Mouse (Mus musculus) cerebellum, adult 8-10 months (tissue): ENCODE data around the gene Frs3.

Experiments
- DNase-seq: peaks from one replicate; pipeline ENCODE4 v3.0.0; 2022

The Frs3 gene

DNA sequence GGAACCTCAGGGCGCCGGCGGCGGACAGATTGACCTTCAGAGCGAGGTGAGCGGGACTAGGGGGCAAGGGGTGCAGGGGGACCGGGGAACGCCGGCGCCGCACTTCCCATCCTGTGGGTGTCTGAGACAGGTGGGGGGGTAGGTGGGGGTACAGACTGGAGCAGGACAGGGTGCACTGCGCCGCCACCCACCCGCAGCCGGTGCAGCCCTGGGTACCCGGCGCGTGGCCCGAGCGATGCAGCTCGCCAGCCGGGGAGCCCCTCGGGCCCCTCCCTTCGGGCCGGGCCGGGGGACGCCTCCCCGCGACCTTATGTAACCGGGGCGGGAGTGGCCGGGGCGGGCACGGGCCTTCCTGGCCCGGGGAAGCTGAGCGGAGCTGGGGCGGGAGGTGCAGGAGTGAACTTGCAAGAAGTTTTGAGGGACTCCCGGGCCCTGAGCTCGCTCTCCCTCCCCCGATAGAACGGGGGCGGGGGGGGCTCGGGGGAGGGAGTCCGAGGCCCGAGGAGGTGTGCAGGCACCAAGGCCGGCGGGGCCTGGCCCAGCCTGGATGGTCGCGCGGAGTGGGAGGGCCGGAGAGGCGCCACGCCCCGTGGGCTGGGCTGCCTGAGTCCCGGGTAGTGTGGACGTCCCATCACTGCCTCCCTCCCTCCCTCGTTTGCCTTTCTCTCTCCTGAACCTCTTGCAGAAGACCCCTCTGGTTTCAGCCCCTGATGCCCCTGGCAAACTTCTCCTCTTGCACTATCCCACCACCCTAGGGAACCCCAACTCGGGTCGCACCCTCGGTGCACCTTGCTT lies 48.6 kb downstream of the Frs3 start:
- peak; percentile 83 for DNase-seq

DNA sequence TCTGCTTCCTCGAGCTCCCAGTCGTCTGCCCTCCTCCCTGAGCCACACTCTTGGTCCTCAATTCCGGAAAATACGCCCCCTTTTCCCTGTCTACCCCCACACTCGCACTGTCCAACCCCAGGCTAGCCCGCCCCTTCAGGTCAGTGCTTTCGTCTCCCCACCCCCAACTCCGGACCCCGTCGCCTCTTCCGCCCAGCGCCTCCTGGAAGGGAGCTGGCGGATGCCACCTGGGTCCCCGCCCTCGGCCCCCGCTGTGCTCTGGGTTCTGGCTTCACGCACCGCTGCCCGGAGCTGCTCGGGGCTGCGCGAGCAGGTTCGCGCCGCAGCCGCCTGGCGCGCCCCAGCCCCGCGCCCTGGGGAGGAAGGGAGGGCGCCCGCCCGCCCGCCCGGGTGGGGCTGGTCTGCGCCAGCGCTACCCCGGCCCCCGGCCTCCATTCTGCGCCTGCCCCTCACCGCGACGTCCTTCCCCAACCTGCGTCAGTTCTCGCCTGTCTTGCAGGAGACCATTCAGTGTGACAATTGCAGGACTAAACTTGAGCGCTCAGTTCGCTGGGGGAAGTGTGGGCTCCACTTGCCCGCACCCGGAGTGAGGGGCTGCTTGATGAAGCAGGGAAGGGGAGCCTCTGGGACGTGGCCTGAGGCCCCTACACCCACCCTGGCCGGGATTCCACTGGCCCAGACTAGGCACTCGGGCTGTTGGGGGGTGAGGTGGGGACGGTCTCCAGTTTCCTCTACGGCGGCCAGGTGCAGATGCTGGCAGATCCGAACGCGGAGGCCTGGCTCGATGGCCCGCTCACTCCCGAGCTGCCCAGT lies 49.4 kb downstream of the Frs3 start:
- DNase-seq: peak; percentile 57

DNA sequence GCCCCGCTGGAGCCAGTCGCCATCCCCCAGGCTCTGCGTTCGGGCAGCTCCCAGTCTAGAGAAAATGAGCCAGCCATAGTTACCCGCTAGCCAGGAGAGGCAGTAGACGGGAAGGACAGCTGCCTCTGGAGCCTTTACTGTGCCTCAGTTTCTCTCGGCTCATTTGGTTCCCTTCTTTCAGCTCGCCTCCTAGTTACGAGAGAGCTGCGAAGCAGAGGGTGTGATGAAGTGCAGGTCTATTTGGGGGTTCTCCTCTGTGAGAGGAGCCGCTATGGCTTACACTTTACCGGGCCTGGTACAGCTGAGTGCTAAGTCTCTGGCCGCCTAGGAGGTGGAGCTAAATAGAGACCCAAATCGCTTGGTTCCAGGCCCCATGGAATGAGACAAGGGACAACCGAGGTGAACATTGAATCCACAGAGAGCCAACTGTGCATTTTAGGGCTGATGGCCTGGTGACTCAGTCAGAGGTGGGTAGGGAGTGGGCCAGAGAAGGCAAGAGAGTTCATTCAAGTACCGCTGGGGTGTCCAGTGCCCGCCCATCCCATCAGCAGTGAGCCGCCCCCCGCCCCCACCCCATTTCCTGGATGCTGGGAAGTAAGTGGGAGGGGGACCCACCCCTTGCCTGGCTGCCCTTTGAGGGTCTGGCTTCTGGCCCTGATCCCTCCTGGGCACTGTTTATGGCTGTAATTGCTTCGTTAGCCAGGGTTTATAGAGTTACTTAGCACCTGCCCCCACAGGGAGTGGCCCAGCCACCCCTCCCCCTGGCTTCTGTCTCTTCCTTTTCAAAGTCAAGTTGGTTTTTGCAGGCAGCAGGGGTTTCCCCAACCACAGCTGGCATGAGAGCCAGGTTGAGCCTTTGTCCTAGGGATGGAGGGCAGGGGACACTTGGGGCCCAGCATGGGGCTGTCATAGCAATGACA lies 50.3 kb downstream of the Frs3 start:
- no peak for DNase-seq

DNA sequence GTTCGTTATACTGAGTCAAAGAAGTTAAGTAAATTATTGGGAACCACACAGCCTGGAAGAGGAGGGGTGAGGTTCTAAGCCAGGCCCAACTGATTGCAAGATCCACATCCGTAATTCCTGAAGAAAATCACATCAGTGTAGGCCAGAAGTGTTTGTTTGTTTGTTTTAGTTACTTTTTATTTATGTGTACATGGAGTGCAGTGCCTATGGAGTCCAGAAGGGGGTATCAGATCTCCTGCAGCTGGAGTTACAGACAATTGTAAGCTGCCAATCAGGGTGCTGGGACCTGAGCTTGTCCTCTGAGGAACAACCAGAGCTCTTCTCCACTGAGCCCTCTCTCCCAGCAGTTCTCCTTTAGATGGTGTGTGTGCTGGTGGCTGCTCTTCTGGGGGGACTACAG lies 51.4 kb downstream of the Frs3 start:
- no peak for DNase-seq

DNA sequence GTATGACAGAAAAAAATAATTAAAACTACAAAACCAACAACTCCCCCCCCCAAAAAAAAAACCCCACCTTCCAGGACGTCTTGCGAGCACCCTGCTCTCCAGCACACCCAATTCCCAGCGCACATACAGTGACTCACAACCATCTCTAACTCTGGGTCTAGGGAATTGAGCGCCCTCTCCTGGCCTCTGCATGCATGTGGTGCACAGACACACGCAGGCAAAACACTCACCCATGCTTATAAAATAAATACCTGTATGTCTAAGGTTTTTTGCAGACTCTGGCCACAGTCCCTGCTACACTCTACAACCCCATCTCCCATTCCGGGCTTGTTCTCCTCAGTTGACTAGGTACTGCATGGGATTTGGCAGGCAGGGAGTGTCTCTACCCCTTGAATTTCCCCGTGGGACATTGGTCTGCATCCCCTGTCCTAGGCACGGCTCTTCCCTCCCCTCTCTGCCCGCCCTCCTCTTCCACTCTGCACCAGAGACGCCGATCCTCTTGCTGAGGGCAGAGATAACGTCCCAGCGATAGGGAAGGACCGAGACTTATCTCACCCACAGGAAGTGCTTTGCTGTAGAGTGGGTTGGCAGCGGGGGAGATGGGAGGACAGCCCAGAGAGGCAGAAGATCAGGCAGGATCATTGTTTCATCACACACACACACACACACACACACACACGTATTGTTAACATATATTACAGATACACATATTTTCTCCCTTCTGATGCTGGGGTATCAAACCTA lies 54.3 kb downstream of the Frs3 start:
- DNase-seq: no peak

DNA sequence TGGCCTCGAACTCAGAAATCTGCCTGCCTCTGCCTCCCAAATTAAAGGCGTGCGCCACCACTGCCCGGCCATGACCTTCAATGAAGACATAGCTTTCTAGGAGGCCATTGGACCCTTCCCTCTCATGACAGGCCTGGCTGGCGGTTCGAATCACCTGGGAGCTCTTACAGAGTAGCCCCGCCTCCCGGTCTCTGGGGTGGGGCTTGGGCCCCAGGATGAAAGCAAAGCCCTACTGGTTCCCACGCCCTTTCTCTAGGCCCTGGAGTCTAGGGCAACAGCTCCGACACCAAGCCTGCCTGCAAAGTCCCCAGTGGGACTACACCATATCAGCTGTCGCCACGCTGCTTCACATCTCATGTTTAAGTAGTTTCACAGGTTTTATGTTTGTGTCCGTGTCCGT lies 55.3 kb downstream of the Frs3 start:
- DNase-seq: no peak

DNA sequence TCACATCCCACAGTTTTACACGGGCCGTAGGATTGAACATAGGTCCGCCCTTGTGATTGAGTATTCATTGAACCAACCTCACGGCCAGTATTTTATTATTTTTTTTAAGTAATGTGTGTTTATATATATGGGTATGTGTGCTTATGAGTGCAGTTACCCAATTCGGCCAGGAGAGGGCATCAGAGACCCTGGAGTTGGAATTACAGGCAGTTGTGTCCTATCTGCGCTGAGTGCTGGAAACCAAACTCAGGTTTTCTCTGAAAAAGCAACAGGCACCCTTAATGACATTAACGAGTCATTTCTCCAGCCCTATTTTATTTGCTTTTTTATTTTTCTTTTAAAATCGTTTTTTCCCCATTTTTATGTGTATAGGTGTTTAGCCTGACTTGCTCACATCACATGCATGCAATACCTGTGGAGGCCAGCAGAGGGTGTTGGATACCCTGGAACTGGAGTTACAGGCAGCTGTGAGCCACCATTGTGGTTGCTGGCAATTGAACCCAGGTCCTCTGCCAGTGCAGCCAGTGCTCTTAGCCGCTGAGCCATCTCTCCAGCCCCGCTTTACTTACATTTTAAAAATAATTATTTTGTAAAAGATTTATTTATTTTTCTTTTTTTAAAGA lies 56.0 kb downstream of the Frs3 start:
- no peak for DNase-seq

DNA sequence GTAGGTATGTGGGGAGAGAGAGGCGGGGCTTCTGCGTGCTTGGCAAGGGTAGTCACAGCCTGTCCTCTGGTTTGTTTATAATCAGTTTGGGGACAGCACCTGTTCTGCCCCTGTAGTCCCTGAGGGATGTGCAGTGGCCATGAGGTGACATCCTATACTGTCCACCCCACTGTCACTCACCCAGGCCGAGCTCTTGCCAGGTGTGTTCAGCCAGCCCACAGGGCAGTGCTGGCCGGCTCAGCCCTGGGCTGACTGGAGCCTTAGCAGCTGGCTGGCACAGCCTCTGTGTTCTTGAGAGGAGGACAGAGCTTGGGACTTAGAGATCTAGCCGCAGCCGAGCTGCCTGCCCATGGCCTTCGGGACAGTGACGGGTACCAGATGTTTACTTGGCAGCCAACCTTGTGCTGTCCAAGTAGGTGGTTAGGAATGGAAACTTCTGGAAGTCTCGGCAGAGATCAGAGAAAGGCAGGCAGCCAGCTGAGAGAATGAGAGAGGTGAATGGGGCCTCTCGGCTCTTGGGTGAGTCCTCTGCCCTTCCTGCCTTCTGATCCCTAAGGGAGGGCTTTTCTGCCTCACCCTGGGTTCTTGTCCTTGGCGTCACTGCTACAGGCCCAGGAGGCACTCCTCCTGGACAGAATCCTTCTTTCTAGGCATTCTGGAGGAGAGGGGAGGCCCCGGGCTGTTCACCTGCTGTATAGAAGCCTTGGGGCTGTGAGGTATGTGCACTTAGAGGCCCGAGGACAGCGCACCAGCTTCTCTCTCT lies 60.1 kb downstream of the Frs3 start:
- no peak for DNase-seq

DNA sequence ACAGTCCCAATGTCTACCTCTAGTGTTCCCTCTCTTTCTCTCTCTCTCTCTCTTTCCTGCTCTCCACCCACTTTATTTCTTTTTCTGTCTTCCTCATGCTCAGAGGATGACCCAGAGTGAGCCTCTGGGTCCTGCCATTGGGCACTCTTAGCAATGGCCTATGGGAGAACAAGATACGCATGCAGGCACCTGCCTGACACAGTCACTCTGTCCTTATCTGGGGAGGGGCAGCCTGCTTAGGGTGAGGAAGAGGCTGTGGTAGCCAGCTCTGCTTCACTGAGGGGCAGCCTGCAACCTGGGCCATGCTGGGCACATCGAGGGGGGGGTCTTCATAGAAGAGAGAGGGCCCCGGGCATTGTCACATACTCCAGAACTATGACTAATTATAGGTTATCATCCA lies 60.8 kb downstream of the Frs3 start:
- no peak for DNase-seq

DNA sequence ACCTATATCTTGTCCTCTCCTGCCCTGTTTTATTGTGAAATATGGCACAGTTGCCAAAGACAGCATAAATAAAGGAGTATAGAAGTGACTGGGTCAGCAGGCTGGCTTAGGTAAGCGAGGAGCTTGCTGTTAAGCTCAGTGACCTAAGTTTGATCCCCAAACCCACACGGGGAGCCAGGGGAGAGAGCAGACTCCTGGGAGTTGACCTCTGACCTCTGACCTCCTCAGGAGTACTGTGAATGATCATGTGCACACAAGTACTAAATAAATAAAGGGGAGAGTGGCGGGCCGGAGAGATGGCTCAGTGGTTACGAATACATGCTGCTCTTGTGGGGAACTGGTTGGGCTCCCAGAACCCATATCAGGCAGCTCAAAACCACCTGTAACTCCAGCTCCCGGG lies 61.3 kb downstream of the Frs3 start:
- no peak for DNase-seq

DNA sequence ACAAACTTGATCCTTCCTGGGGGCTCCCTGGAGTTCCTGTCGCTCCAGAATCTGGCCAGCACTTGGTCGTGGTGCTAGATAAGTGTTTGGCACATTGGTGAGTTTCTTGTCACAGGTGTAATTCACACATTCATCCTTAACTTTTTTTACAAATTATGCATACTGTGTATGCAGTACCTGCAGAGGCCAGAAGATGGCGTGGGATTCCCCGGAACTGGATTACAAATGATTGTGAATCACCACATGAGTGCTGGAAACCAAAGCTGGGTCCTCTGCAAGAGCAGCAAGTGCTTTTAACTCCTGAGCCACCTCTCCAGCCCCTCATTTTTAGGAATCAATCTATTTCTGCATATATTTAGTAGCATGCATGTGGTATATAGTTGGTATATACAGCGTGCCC lies 63.0 kb downstream of the Frs3 start:
- DNase-seq: no peak

DNA sequence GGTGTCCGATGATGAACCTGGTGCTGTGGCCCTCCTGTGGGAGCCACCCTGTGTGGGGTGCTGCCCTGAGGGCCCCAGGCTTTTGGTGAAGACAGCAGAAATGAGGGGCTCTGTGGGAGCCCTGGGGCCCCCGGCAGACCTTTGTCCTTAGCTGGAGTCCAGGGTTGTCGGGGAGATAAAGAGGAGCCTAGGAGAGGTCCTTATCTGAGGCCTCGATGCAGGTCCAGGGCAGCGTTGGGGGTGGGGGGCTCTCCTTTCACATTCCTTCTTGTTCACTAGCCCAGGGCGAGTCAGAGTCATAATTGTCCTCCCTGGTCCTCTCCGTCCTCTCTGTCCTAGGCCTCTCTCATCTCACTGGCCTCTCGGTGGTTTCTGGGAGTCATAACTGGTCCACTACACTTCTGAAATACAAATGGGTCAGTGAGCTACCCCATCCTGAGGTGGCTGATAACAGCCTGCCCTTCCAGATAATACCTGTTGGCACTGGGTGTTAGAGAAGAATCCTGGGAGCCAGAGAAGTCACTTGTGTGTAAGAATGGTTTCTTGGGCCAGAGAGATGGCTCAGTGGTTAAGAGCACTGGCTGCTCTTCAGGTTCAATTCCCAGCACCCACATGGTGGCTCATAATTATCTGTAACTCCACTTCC lies 64.4 kb downstream of the Frs3 start:
- DNase-seq: no peak
